Mouse (Mus musculus): ENCODE data around the gene Hist4h4. TPM values are rescaled to one million over a fixed set of nuclear protein-coding genes. Genes with fewer than 3 reads are reported as not detected.

Gene Hist4h4
- polyA plus RNA-seq, 1 experiment, result 0.74 TPM

DNA sequence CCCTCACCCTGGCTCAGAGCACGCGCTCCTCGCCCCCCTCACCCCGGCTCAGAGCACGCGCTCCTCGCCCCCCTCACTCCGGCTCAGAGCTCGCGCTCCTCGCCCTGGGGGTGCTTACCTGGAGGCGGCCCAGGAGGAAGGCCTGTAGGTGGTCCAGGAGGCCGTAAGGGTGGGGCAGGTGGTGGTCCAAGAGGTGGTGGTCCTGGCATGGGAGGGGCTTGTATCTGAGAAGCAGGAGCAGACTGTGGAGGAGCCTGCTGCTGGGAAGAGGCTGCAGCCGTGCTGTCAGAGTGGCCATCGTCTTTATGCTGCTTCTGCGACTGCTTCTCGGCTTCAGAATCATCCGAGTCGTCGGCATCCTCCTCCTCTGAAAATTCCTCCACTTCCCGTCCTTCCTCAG is 12.6 kb upstream of the Hist4h4 start:
- peaks cover 6% of the 10 kb centered on the region; the same call in 1 of the 2 replicates for H3K4me1 ChIP-seq (ENCODE audit: control insufficient read depth, insufficient read depth, low read length)
- 93% methylated on average over 21 of the region's 21 CpGs for WGBS
- H3K4me3 ChIP-seq (ENCODE audit: insufficient read depth, low read depth, low read length), result no peak overlapping the region
- no peak for DNase-seq
- no peak overlapping the region for H3K27ac ChIP-seq (ENCODE audit: insufficient read depth, low read depth, low read length)
- no peak for TF ChIP-seq POLR2A (IDR thresholded peaks at IDR 0.05; ENCODE audit: low read depth, low read length)
- TF ChIP-seq CTCF (conservative IDR thresholded peaks at IDR 0.05; ENCODE audit: insufficient read depth, insufficient read length, low read depth, low read length), result no peak
- no peaks in the 10 kb centered on the region for H3K27me3 ChIP-seq (replicated peaks; ENCODE audit: control insufficient read depth, insufficient read depth, low read length)
- H3K36me3 ChIP-seq (ENCODE audit: control insufficient read depth, insufficient read depth, low read length), result peaks cover 6% of the 10 kb centered on the region

- Histone ChIP-seq H3K27me3 (replicated peaks; ENCODE audit: control insufficient read depth, insufficient read depth, low read length) (no peaks in the 10 kb centered on the region), H3K4me3 (ENCODE audit: insufficient read depth, low read depth, low read length) (no peak overlapping the region), H3K36me3 (ENCODE audit: control insufficient read depth, insufficient read depth, low read length) (peaks cover 6% of the 10 kb centered on the region), H3K4me1 (ENCODE audit: control insufficient read depth, insufficient read depth, low read length) (peaks cover 13% of the 10 kb centered on the region; the same call in 1 of the 2 replicates), H3K27ac (ENCODE audit: insufficient read depth, low read depth, low read length) (no peak overlapping the region)
- no peak for DNase-seq
- WGBS, result 91% methylated on average over 7 of the region's 7 CpGs
- no peak for TF ChIP-seq CTCF (conservative IDR thresholded peaks at IDR 0.05; ENCODE audit: insufficient read depth, insufficient read length, low read depth, low read length)
- no peak for TF ChIP-seq POLR2A (IDR thresholded peaks at IDR 0.05; ENCODE audit: low read depth, low read length)
These were observed 11.2 kb upstream of the Hist4h4 start for GRCm38 (mm10) chr6:136815381-136815780.

GRCm38 (mm10) chr6:136813117-136813516 is 8.9 kb upstream of the Hist4h4 start:
- H3K4me3 ChIP-seq (ENCODE audit: insufficient read depth, low read depth, low read length), result no peak overlapping the region
- 21% methylated on average over 4 of the region's 4 CpGs for WGBS
- H3K4me1 ChIP-seq (ENCODE audit: control insufficient read depth, insufficient read depth, low read length), result peaks cover 20% of the 10 kb centered on the region; the same call in 1 of the 2 replicates
- H3K27ac ChIP-seq (ENCODE audit: insufficient read depth, low read depth, low read length), result no peak overlapping the region
- peaks cover 6% of the 10 kb centered on the region for H3K36me3 ChIP-seq (ENCODE audit: control insufficient read depth, insufficient read depth, low read length)
- no peaks in the 10 kb centered on the region for H3K27me3 ChIP-seq (replicated peaks; ENCODE audit: control insufficient read depth, insufficient read depth, low read length)
- TF ChIP-seq CTCF (conservative IDR thresholded peaks at IDR 0.05; ENCODE audit: insufficient read depth, insufficient read length, low read depth, low read length), result peak; percentile 31; the same call in 1 of the 2 replicates
- no peak for TF ChIP-seq POLR2A (IDR thresholded peaks at IDR 0.05; ENCODE audit: low read depth, low read length)
- DNase-seq, result no peak

DNA sequence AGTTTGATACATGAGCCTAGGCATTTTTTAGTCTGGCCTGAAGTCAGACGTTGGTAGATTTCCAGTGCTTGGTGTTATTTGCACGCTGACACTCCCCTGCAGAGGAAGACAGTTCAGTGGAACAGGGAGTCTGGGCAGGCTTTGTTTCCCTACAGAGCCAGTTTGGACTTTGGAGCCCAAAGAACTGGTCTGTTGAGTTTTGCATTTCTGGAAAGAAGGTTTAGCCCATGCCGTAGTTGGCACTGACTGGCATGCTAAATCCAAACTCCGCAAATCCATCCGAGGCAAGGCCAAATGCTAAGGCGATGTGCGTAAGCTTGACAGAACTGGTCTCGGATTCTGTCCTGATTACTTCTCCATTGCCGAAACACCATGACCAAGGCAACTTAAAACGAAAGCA is 7.0 kb upstream of the Hist4h4 start:
- peak; percentile 88 for DNase-seq
- WGBS, result 63% methylated on average over 10 of the region's 10 CpGs

GRCm38 (mm10) chr6:136809673-136810072 is 5.5 kb upstream of the Hist4h4 start:
- WGBS, result 60% methylated on average over 13 of the region's 13 CpGs
- peak overlapping the region; percentile 31 for H3K4me3 ChIP-seq (ENCODE audit: insufficient read depth, low read depth, low read length)
- no peaks in the 10 kb centered on the region for H3K27me3 ChIP-seq (replicated peaks; ENCODE audit: control insufficient read depth, insufficient read depth, low read length)
- H3K36me3 ChIP-seq (ENCODE audit: control insufficient read depth, insufficient read depth, low read length), result peaks cover 2% of the 10 kb centered on the region; the same call in 1 of the 2 replicates
- TF ChIP-seq CTCF (conservative IDR thresholded peaks at IDR 0.05; ENCODE audit: insufficient read depth, insufficient read length, low read depth, low read length) (no peak), POLR2A (IDR thresholded peaks at IDR 0.05; ENCODE audit: low read depth, low read length) (no peak)
- no peak for DNase-seq
- no peak overlapping the region for H3K27ac ChIP-seq (ENCODE audit: insufficient read depth, low read depth, low read length)
- peaks cover 20% of the 10 kb centered on the region; the same call in 1 of the 2 replicates for H3K4me1 ChIP-seq (ENCODE audit: control insufficient read depth, insufficient read depth, low read length)

More for the DNA sequence above, 7.0 kb upstream of the Hist4h4 start:
- Histone ChIP-seq H3K27ac (ENCODE audit: insufficient read depth, low read depth, low read length) (peak overlapping the region; percentile 40), H3K4me3 (ENCODE audit: insufficient read depth, low read depth, low read length) (no peak overlapping the region), H3K27me3 (replicated peaks; ENCODE audit: control insufficient read depth, insufficient read depth, low read length) (no peaks in the 10 kb centered on the region), H3K36me3 (ENCODE audit: control insufficient read depth, insufficient read depth, low read length) (peaks cover 4% of the 10 kb centered on the region; the same call in 1 of the 2 replicates), H3K4me1 (ENCODE audit: control insufficient read depth, insufficient read depth, low read length) (peaks cover 20% of the 10 kb centered on the region; the same call in 1 of the 2 replicates)
- TF ChIP-seq POLR2A (IDR thresholded peaks at IDR 0.05; ENCODE audit: low read depth, low read length), result no peak
- no peak for TF ChIP-seq CTCF (conservative IDR thresholded peaks at IDR 0.05; ENCODE audit: insufficient read depth, insufficient read length, low read depth, low read length)

DNA sequence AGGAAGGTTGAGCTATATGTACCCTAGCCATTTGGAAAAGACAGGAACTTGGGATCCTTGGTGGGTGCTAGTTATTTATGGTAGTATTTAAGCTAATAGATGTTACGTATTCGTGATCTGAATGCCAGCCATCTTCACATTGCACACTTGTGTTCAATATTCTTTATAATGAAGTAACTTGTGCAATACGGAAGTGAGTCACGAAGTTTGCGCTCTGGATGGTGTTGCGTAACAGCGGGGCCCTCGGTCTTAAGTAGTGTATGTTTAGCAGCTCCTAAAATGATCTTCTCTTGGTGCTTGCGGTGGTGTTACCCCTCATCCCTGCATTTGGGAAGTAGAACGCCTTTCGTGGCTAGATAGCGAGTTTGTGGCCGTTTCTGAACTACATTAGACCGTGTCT is 4.9 kb upstream of the Hist4h4 start:
- Histone ChIP-seq H3K4me3 (ENCODE audit: insufficient read depth, low read depth, low read length) (peak overlapping the region; percentile 97), H3K27ac (ENCODE audit: insufficient read depth, low read depth, low read length) (peak overlapping the region; percentile 87), H3K27me3 (replicated peaks; ENCODE audit: control insufficient read depth, insufficient read depth, low read length) (no peaks in the 10 kb centered on the region), H3K4me1 (ENCODE audit: control insufficient read depth, insufficient read depth, low read length) (peaks cover 20% of the 10 kb centered on the region; the same call in 1 of the 2 replicates), H3K36me3 (ENCODE audit: control insufficient read depth, insufficient read depth, low read length) (0 out of 2 replicates have a peak, but pooled peaks cover 2% of the 10 kb centered on the region)
- WGBS, result 21% methylated on average over 14 of the region's 14 CpGs
- TF ChIP-seq CTCF (conservative IDR thresholded peaks at IDR 0.05; ENCODE audit: insufficient read depth, insufficient read length, low read depth, low read length) (no peak), POLR2A (IDR thresholded peaks at IDR 0.05; ENCODE audit: low read depth, low read length) (no peak)
- DNase-seq, result peak; percentile 66

DNA sequence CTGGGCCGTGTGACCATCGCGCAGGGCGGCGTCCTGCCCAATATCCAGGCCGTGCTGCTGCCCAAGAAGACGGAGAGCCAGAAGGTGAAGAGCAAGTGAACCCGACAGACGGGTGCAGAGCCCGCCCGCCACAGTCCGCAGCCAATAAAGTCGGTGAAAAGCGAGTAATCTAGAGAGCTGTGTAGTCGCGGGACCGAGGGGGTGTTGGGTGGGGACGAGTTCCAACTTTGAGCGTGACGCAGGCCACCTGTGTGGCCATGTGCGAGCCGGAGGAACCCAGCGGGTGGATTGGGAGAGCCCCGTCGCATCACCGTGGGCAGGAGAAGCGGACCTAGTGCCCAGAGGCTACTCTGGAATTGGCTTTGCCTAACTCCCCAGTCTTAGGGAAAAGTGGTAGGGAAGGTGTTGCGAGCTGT is 4.4 kb upstream of the Hist4h4 start:
- Histone ChIP-seq H3K27ac (ENCODE audit: insufficient read depth, low read depth, low read length) (peak overlapping the region; percentile 87), H3K27me3 (replicated peaks; ENCODE audit: control insufficient read depth, insufficient read depth, low read length) (no peaks in the 10 kb centered on the region), H3K36me3 (ENCODE audit: control insufficient read depth, insufficient read depth, low read length) (no peaks in the 10 kb centered on the region), H3K4me3 (ENCODE audit: insufficient read depth, low read depth, low read length) (peak overlapping the region; percentile 97), H3K4me1 (ENCODE audit: control insufficient read depth, insufficient read depth, low read length) (peaks cover 20% of the 10 kb centered on the region; the same call in 1 of the 2 replicates)
- no peak for TF ChIP-seq CTCF (conservative IDR thresholded peaks at IDR 0.05; ENCODE audit: insufficient read depth, insufficient read length, low read depth, low read length)
- TF ChIP-seq POLR2A (IDR thresholded peaks at IDR 0.05; ENCODE audit: low read depth, low read length), result no peak
- peak; percentile 56 for DNase-seq
- WGBS, result under 1% methylated on average over 28 of the region's 28 CpGs
